Mouse (Mus musculus): ENCODE measurements at regions not wholly inside any gene's neighbourhood (a gene's known extent, or its start where the extent isn't known, plus 50 kb on each side); places are given as distances from the start of the nearest gene placed in this dataset.

DNA sequence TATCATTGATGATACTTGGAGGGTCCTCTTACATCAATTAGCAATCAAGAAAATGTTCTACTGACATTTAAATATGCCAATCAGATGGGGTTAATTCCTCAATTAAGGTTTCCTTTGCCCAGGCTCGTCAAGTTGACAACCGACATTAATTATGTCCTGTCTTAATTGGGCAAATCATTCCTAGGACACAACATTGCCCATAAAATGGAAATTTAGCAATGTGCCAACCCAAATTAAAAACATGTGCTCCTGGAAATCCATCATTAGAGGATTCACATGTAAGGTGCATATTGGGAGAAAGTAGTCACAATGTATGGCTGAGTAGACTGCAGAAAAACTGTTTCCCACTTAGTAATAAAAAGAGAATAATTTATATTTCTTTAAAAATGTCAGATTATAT lies 483.6 kb upstream of the B430305J03Rik start:
- peak; percentile 90 for DNase-seq (ENCODE audit: low read depth)
- no peak for TF ChIP-seq CTCF (IDR thresholded peaks at IDR 0.05; ENCODE audit: borderline replicate concordance, extremely low read depth, insufficient read depth, insufficient read length)

DNA sequence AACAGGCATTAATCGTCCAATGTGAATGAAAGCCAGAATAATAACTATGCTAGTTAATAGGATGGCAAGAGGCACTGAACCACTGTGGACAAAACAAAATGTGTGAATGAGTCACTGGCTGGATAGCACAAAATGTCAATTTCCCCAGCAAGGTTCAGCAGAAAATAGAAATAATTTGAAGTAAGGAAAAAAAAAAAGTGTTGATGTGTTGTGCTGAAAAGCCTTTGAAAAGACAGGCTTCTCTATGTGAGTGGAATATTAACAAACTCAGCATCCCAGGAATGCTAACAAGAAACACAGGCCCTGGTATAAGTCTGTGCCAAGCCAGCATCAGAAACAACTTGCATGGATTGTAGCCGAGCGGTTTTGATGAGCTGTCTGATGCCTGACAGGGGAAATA lies 481.0 kb upstream of the B430305J03Rik start:
- DNase-seq (ENCODE audit: low read depth): peak; percentile 96
- no peak for TF ChIP-seq CTCF (IDR thresholded peaks at IDR 0.05; ENCODE audit: borderline replicate concordance, extremely low read depth, insufficient read depth, insufficient read length)
- no peak for TF ChIP-seq POLR2A (IDR thresholded peaks at IDR 0.05; ENCODE audit: borderline replicate concordance, extremely low read depth, insufficient read depth, insufficient read length, poor library complexity, severe bottlenecking)

DNA sequence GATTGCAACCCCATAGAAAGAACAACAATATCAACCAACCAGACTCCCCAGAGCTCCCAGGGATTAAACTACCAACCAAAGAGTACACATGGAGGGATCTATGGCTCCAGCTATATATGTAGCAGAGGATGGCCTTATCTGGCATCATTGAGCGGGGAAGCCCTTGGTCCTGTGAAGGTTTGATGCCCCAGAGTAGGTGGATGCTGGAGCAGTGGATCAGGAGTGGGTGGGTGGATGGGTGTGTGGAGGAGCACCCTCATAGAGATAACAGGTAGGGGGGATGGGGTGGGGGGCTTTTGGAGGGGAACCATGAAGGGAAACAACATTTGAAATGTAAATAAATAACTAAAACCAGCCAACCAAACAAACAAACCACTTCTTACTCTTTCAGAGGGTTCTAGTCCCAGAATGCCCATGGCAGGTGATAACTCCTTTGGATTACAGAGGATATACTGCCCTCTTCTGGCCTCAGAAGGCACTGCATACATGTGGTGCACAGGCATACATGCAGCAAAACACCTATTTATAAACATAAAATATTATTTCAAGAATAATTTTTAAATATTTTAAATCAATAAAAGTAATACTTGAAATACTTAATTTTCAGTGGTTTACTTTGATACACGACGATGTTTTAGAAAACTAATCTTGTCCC lies 473.7 kb upstream of the B430305J03Rik start:
- TF ChIP-seq CTCF (IDR thresholded peaks at IDR 0.05; ENCODE audit: borderline replicate concordance, extremely low read depth, insufficient read depth, insufficient read length) (peak; percentile 55; the same call in 1 of the 2 replicates), POLR2A (IDR thresholded peaks at IDR 0.05; ENCODE audit: borderline replicate concordance, extremely low read depth, insufficient read depth, insufficient read length, poor library complexity, severe bottlenecking) (no peak)
- peak; percentile 51 for DNase-seq (ENCODE audit: low read depth)

- DNase-seq (ENCODE audit: low read depth): no peak
- TF ChIP-seq POLR2A (IDR thresholded peaks at IDR 0.05; ENCODE audit: borderline replicate concordance, extremely low read depth, insufficient read depth, insufficient read length, poor library complexity, severe bottlenecking) (no peak), CTCF (IDR thresholded peaks at IDR 0.05; ENCODE audit: borderline replicate concordance, extremely low read depth, insufficient read depth, insufficient read length) (no peak)
These were observed 451.1 kb upstream of the B430305J03Rik start for GRCm38 (mm10) chr3:61816807-61817206.

- no peak for TF ChIP-seq POLR2A (IDR thresholded peaks at IDR 0.05; ENCODE audit: borderline replicate concordance, extremely low read depth, insufficient read depth, insufficient read length, poor library complexity, severe bottlenecking)
- no peak for TF ChIP-seq CTCF (IDR thresholded peaks at IDR 0.05; ENCODE audit: borderline replicate concordance, extremely low read depth, insufficient read depth, insufficient read length)
- DNase-seq (ENCODE audit: low read depth): no peak
These were observed 430.3 kb upstream of the B430305J03Rik start for GRCm38 (mm10) chr3:61796021-61796420.

GRCm38 (mm10) chr3:61790674-61791073 lies 424.9 kb upstream of the B430305J03Rik start:
- DNase-seq (ENCODE audit: low read depth): no peak
- TF ChIP-seq POLR2A (IDR thresholded peaks at IDR 0.05; ENCODE audit: borderline replicate concordance, extremely low read depth, insufficient read depth, insufficient read length, poor library complexity, severe bottlenecking) (no peak), CTCF (IDR thresholded peaks at IDR 0.05; ENCODE audit: borderline replicate concordance, extremely low read depth, insufficient read depth, insufficient read length) (no peak)

Measured in brain, embryonic 14.5 days (tissue).